31 mouse cellular contexts compared by ENCODE assay signal in the genomic region with DNA sequence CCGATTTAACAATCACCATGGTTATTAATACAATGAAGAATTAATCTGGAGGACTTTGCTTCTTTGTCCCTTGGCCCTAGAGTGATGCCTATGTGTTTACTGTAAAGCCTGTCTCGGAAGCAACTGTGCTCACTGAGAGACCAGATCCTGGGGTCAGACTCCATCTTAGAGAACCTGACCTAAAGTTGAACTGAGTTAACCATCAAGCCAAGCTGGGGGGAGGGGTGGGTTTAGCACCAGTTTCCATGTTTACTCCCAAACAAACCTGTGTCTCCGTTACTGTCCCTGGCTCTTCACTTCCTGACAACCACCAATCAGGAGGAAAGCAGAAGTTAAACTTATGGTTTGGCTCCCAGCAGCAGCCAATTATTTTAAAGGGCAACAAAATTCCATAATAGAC. TPM values are rescaled to one million over a fixed set of nuclear protein-coding genes. Genes with fewer than 3 reads are reported as not detected.
A peak's percentile ranks its signal among the peaks of the same experiment; 100 is the strongest.
DNase-seq lines count a peak whose midpoint lies in the region; TF ChIP-seq lines count a peak whose summit lies in the region.
"Had no signal": no experiment of that assay in that cellular context is flagged by ENCODE, and none has a peak within 500 bp of the region (broad histone marks: within the 10 kb centered on the region; RNA-seq: fewer than 3 reads in every experiment).

No protein-coding gene starts in this region.

- H3K4me3 ChIP-seq in kidney, adult 2 months (ENCODE audit: insufficient read depth, low read depth, low read length), result no peak overlapping the region
- H3K4me3 ChIP-seq: embryonic facial prominence, embryonic 12.5 days; embryonic facial prominence, embryonic 15.5 days; forebrain, embryonic 12.5 days; forebrain, embryonic 15.5 days; heart, embryonic 12.5 days; heart, embryonic 15.5 days; hindbrain, embryonic 10.5 days; hindbrain, embryonic 13.5 days had no signal

- peak; percentile 31 for DNase-seq in kidney, postnatal 10 days
- no peak for DNase-seq in kidney, adult 2 months
- DNase-seq in ES-CJ7 (ENCODE audit: low read depth, low spot score), result peak; percentile 10
- peak; percentile 5 for DNase-seq in R1 (ENCODE audit: low read depth, low spot score)
- DNase-seq in yolk sac, embryonic 10.5 days (ENCODE audit: low spot score), result peak; percentile 80
- no peak for DNase-seq in left cerebral cortex, adult 8-10 months (ENCODE audit: low spot score in 2 of 2)
- DNase-seq: adrenal gland, postnatal 10 days; adrenal gland, postnatal 36 days; cerebellum, adult 18-20 months; cerebellum, adult 9-11 months; cerebellum, postnatal 25 days; gastrocnemius, postnatal 25 days; heart, adult 18-20 months; heart, postnatal 10 days; heart, postnatal 36 days had no signal

- no peak for TF ChIP-seq CTCF in kidney, adult 2 months (conservative IDR thresholded peaks at IDR 0.05; ENCODE audit: insufficient read depth, insufficient read length, low read depth, low read length)

- no peak overlapping the region for H3K27ac ChIP-seq in kidney, adult 2 months (ENCODE audit: insufficient read depth, low read depth, low read length)
- H3K27ac ChIP-seq: embryonic facial prominence, embryonic 12.5 days; embryonic facial prominence, embryonic 15.5 days; forebrain, embryonic 12.5 days; forebrain, embryonic 15.5 days; heart, embryonic 15.5 days; hindbrain, embryonic 10.5 days; hindbrain, embryonic 13.5 days had no signal

- no peaks in the 10 kb centered on the region for H3K27me3 ChIP-seq in kidney, adult 2 months (replicated peaks; ENCODE audit: control insufficient read depth, insufficient read depth, low read length)
- H3K27me3 ChIP-seq: embryonic facial prominence, embryonic 12.5 days; embryonic facial prominence, embryonic 15.5 days; forebrain, embryonic 12.5 days; forebrain, embryonic 15.5 days; heart, embryonic 12.5 days; heart, embryonic 15.5 days; hindbrain, embryonic 13.5 days had no signal

- WGBS in kidney, adult 2 months, result 46% methylated on average over 3 of the region's 3 CpGs

- no peak for TF ChIP-seq POLR2A in kidney, adult 2 months (IDR thresholded peaks at IDR 0.05; ENCODE audit: low read depth, low read length)

- no peaks in the 10 kb centered on the region for H3K36me3 ChIP-seq in kidney, adult 2 months (ENCODE audit: control insufficient read depth, insufficient read depth, low read length)
- H3K36me3 ChIP-seq: embryonic facial prominence, embryonic 12.5 days; embryonic facial prominence, embryonic 15.5 days; forebrain, embryonic 12.5 days; forebrain, embryonic 15.5 days; heart, embryonic 12.5 days; heart, embryonic 15.5 days; hindbrain, embryonic 10.5 days; hindbrain, embryonic 13.5 days had no signal

- H3K4me1 ChIP-seq in kidney, adult 2 months (ENCODE audit: control insufficient read depth, insufficient read depth, low read length), result no peaks in the 10 kb centered on the region
- H3K4me1 ChIP-seq: embryonic facial prominence, embryonic 12.5 days; embryonic facial prominence, embryonic 15.5 days; forebrain, embryonic 12.5 days; forebrain, embryonic 15.5 days; heart, embryonic 12.5 days; heart, embryonic 15.5 days; hindbrain, embryonic 10.5 days; hindbrain, embryonic 13.5 days had no signal

RNA-seq across cellular contexts. Expression of gene C9, which starts 38.4 kb away (rescaled TPM):
- polyA plus RNA-seq in kidney, adult 2 months (2012; rRNA removed), result not detected in 2 replicates
- total RNA-seq in left cerebral cortex, adult 8-10 months (2022), result not detected
- total RNA-seq: adrenal gland, adult 18-20 months; common myeloid progenitor, adult 5-6 weeks; ES-E14; gastrocnemius, adult 8-10 months; gastrocnemius, postnatal 25 days; heart, adult 18-20 months; heart, postnatal 10 days; heart, postnatal 36 days had no signal
- polyA plus RNA-seq: C2C12; CD4-positive, CD25-positive, alpha-beta regulatory T cell, adult 4 months; embryonic facial prominence, embryonic 15.5 days; forebrain, embryonic 12.5 days; forebrain, embryonic 15.5 days; gonadal fat pad, adult 2 months; heart, embryonic 12.5 days; heart, embryonic 15.5 days; hindbrain, embryonic 10.5 days; hindbrain, embryonic 13.5 days; hindbrain, embryonic 16.5 days had no signal

RNA-seq across cellular contexts. Expression of gene Fyb, which starts 39.1 kb away (rescaled TPM):
- 3.0 and 84.9 TPM in 2 replicates for polyA plus RNA-seq in kidney, adult 2 months (2012; rRNA removed)
- total RNA-seq in left cerebral cortex, adult 8-10 months (2022), result 10 to 100 TPM in 3 of 4 experiments, 1 to 10 TPM in 1; 6.3 to 17.3 (median 13.4) TPM
- total RNA-seq: ES-E14 had no signal

Comparison
In these comparisons a context has a peak if more than half of its experiments do, and no peak if none do; other contexts are left out.
1. DNase-seq: peak in kidney, postnatal 10 days (single experiment), ES-CJ7 (single experiment), R1 (single experiment) and yolk sac, embryonic 10.5 days (single experiment); none in kidney, adult 2 months (single experiment) and left cerebral cortex, adult 8-10 months (0 of 2).